Mouse (Mus musculus): Measurements from ENCODE around the gene Sh3bp4. TPM values are rescaled to one million over a fixed set of nuclear protein-coding genes. Genes with fewer than 3 reads are reported as not detected.

Sh3bp4 gene
- polyA plus RNA-seq, 1 experiment from 2014 or later: 28.7 TPM

- no peaks in the 10 kb centered on the region for H3K27me3 ChIP-seq
- 13% methylated on average over 14 of the region's 14 CpGs for WGBS
- H3K27ac ChIP-seq: peak overlapping the region; percentile 75
- H3K4me2 ChIP-seq: peak overlapping the region; percentile 84
- peaks cover 51% of the 10 kb centered on the region for H3K4me1 ChIP-seq
- 0 out of 2 replicates have a peak, but pooled peaks cover 3% of the 10 kb centered on the region for H3K36me3 ChIP-seq
- ATAC-seq (replicated peaks; ENCODE audit: low FRiP score): no peak
- H3K9ac ChIP-seq: peak overlapping the region; percentile 90
- no peaks in the 10 kb centered on the region for H3K9me3 ChIP-seq (replicated peaks)
- H3K4me3 ChIP-seq (replicated peaks): peak overlapping the region; percentile 70
These were observed 2.2 kb downstream of the Sh3bp4 start for GRCm38 (mm10) chr1:89072143-89072990.

DNA sequence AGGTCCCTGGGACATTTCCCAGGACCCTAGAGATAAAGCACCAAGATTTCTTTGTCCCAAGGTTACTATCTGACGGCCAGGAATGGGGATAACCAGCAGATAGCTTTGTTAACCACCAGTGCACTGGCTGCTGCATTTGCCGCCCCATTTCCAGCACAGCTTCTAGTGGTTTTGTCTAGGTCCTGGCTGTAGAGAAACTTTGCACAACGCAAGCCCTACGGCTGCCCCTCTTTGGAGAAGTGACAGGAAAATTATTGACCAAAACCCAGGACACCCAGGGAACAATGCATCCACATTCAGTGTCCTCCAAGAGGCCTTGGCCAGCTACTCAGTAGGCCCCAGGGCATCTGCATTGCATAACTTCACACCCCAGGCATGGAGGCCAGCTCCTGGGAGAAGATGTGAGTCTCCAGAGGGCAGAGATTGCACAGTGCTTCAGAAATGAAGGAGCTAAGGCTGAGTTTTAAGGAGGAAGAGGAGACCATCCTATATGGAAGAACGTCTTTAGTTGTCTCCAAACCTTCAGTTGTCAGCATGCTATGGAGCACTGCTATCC, 3.2 kb downstream of the Sh3bp4 start:
- Histone ChIP-seq H3K9me3 (replicated peaks) (no peaks in the 10 kb centered on the region), H3K27me3 (no peaks in the 10 kb centered on the region), H3K9ac (no peak overlapping the region), H3K4me3 (replicated peaks) (no peak overlapping the region), H3K27ac (no peak overlapping the region), H3K36me3 (0 out of 2 replicates have a peak, but pooled peaks cover 3% of the 10 kb centered on the region), H3K4me2 (peak overlapping the region; percentile 84; the same call in 1 of the 2 replicates), H3K4me1 (peaks cover 53% of the 10 kb centered on the region)
- ATAC-seq (replicated peaks; ENCODE audit: low FRiP score): no peak
- 90% methylated on average over 5 of the region's 5 CpGs for WGBS

DNA sequence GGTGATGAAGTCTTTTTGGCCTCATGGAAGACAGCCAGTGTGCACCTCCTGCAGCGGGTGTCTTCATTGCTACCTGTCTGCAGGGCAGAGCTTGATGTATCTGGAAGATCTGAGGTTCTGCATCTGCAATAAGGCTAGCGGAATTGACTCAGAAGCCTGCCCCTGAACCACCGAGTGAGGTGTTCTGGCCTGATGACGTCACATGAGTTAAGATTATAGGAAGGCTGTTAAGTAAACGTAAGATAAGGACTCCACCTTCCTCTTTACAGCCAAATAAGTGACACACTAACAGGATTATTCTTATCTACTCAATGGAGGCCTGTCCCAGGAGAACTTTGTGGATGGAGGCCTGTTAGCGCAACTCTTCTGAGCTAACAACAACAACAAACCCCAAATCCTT, 4.5 kb downstream of the Sh3bp4 start:
- no peak overlapping the region for H3K9ac ChIP-seq
- H3K4me3 ChIP-seq (replicated peaks): no peak overlapping the region
- H3K4me1 ChIP-seq: peaks cover 53% of the 10 kb centered on the region
- H3K36me3 ChIP-seq: 0 out of 2 replicates have a peak, but pooled peaks cover 3% of the 10 kb centered on the region
- H3K27ac ChIP-seq: no peak overlapping the region
- H3K27me3 ChIP-seq: no peaks in the 10 kb centered on the region
- WGBS: 72% methylated on average over 6 of the region's 6 CpGs
- no peaks in the 10 kb centered on the region for H3K9me3 ChIP-seq (replicated peaks)
- H3K4me2 ChIP-seq: no peak overlapping the region
- ATAC-seq (replicated peaks; ENCODE audit: low FRiP score): no peak

DNA sequence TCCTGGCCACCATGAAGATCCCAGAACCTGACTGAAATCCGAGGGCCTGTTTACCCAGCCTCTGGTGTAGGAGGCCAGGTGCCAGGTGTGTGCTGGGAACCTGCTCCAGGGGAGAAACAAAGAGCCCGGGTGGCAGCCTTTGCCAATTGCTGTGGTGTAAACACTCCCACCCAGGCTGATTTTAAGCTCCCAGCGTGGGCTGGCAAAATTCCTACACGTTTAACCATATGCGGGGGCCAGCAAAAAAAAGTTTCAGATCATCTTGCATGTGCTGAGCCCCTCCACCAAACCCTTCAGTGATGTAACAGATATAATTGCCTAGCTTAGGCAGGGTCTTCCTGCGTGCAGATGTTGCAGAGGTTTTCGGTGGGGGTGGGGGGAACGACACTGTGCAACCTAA, 4.9 kb downstream of the Sh3bp4 start:
- Histone ChIP-seq H3K4me2 (no peak overlapping the region), H3K4me1 (peaks cover 56% of the 10 kb centered on the region), H3K9ac (no peak overlapping the region), H3K9me3 (replicated peaks) (no peaks in the 10 kb centered on the region), H3K27me3 (no peaks in the 10 kb centered on the region), H3K36me3 (0 out of 2 replicates have a peak, but pooled peaks cover 3% of the 10 kb centered on the region), H3K4me3 (replicated peaks) (no peak overlapping the region), H3K27ac (no peak overlapping the region)
- 65% methylated on average over 8 of the region's 8 CpGs for WGBS
- ATAC-seq (replicated peaks; ENCODE audit: low FRiP score): no peak

- WGBS: 88% methylated on average over 9 of the region's 9 CpGs
- H3K4me1 ChIP-seq: peaks cover 64% of the 10 kb centered on the region
- H3K9me3 ChIP-seq (replicated peaks): no peaks in the 10 kb centered on the region
These were observed 6.6 kb downstream of the Sh3bp4 start for GRCm38 (mm10) chr1:89076777-89077176.

DNA sequence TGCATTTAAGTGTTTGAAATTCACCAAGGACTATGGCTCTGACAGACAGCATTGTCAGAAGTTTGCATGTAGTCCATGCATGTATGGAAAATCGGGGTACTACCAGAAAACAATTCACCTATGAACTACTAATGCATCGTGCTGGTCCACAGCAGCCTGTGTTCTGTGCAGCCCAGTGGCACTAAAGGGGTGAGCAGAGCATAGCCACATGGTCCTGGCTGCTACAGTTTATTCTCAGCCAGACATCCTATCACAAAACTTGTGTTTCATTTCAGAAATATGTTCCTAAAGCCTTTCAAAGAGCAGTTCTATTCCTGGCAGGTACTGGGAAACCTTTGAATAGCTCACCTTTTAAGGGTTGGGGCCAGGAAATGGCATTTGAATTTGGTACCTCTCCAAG, 8.0 kb downstream of the Sh3bp4 start:
- Histone ChIP-seq H3K4me3 (replicated peaks) (no peak overlapping the region), H3K4me1 (peaks cover 65% of the 10 kb centered on the region), H3K9me3 (replicated peaks) (no peaks in the 10 kb centered on the region), H3K27me3 (no peaks in the 10 kb centered on the region), H3K9ac (no peak overlapping the region), H3K4me2 (no peak overlapping the region), H3K27ac (no peak overlapping the region), H3K36me3 (0 out of 2 replicates have a peak, but pooled peaks cover 3% of the 10 kb centered on the region)
- no peak for ATAC-seq (replicated peaks; ENCODE audit: low FRiP score)
- 83% methylated on average over 2 of the region's 2 CpGs for WGBS

More at GRCm38 (mm10) chr1:89076777-89077176, 6.6 kb downstream of the Sh3bp4 start:
- Histone ChIP-seq H3K27me3 (no peaks in the 10 kb centered on the region), H3K36me3 (0 out of 2 replicates have a peak, but pooled peaks cover 3% of the 10 kb centered on the region), H3K4me2 (no peak overlapping the region), H3K9ac (no peak overlapping the region), H3K27ac (no peak overlapping the region), H3K4me3 (replicated peaks) (no peak overlapping the region)
- ATAC-seq (replicated peaks; ENCODE audit: low FRiP score): no peak

DNA sequence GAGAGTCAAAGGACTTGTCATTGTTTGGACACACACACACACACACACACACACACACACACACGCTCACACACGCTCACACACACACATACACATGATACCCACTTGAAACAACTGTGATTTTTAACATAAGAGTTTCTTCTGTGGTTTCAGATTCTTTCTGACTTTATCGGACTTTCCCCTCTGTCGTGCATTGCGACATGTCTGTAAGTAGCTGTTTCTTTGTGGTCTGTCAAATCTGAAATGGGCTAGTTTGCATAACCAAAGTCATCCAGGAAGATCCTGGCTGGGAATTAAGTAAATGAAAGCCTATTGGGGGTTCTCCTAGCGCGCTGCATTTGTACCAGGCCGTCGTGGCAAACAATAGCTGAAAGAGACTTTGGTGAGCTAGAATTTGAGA, 8.5 kb downstream of the Sh3bp4 start:
- 66% methylated on average over 9 of the region's 9 CpGs for WGBS
- no peak overlapping the region for H3K9ac ChIP-seq
- H3K27me3 ChIP-seq: no peaks in the 10 kb centered on the region
- no peak overlapping the region for H3K27ac ChIP-seq
- H3K36me3 ChIP-seq: 0 out of 2 replicates have a peak, but pooled peaks cover under 1% of the 10 kb centered on the region
- H3K4me2 ChIP-seq: no peak overlapping the region
- no peak for ATAC-seq (replicated peaks; ENCODE audit: low FRiP score)
- H3K4me1 ChIP-seq: peaks cover 64% of the 10 kb centered on the region
- H3K9me3 ChIP-seq (replicated peaks): no peaks in the 10 kb centered on the region
- H3K4me3 ChIP-seq (replicated peaks): no peak overlapping the region

GRCm38 (mm10) chr1:89079239-89079638, 9.0 kb downstream of the Sh3bp4 start:
- Histone ChIP-seq H3K4me1 (peaks cover 60% of the 10 kb centered on the region), H3K4me3 (replicated peaks) (no peak overlapping the region), H3K27ac (no peak overlapping the region), H3K9ac (no peak overlapping the region), H3K36me3 (no peaks in the 10 kb centered on the region), H3K9me3 (replicated peaks) (no peaks in the 10 kb centered on the region), H3K27me3 (no peaks in the 10 kb centered on the region), H3K4me2 (no peak overlapping the region)
- ATAC-seq (replicated peaks; ENCODE audit: low FRiP score): no peak
- 61% methylated on average over 2 of the region's 2 CpGs for WGBS

DNA sequence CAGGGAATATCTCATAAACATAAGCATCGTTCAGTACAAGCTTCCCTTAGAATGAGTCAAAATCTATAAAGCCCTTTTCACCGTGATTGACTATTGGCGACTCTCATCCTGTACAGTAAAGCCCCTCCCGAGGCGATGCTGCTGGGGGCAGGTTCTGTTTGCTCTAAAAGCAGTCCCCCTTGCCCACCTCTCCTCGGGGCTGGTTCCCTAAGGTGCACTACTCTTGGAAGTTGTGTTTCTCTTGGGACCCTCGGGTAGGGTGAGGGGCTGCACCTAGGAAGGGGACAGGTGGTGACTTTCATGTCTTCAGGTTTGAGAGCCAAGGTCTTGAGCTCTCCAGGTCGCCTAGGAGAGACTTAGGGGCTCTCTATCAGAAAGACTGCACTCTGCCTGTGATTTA, 10.2 kb downstream of the Sh3bp4 start:
- 68% methylated on average over 8 of the region's 8 CpGs for WGBS
- H3K27me3 ChIP-seq: no peaks in the 10 kb centered on the region
- no peak overlapping the region for H3K9ac ChIP-seq
- H3K9me3 ChIP-seq (replicated peaks): no peaks in the 10 kb centered on the region
- 0 out of 2 replicates have a peak, but pooled peaks cover 2% of the 10 kb centered on the region for H3K36me3 ChIP-seq
- H3K27ac ChIP-seq: 0 out of 2 replicates have a peak overlapping the region, but pooled peaks have one; percentile 2
- H3K4me1 ChIP-seq: peaks cover 54% of the 10 kb centered on the region
- no peak overlapping the region for H3K4me3 ChIP-seq (replicated peaks)
- H3K4me2 ChIP-seq: 0 out of 2 replicates have a peak overlapping the region, but pooled peaks have one; percentile 0
- ATAC-seq (replicated peaks; ENCODE audit: low FRiP score): no peak

GRCm38 (mm10) chr1:89080795-89081194, 10.6 kb downstream of the Sh3bp4 start:
- Histone ChIP-seq H3K27me3 (no peaks in the 10 kb centered on the region), H3K4me2 (0 out of 2 replicates have a peak overlapping the region, but pooled peaks have one; percentile 0), H3K4me3 (replicated peaks) (no peak overlapping the region), H3K36me3 (0 out of 2 replicates have a peak, but pooled peaks cover 2% of the 10 kb centered on the region), H3K4me1 (peaks cover 56% of the 10 kb centered on the region), H3K9me3 (replicated peaks) (no peaks in the 10 kb centered on the region), H3K9ac (no peak overlapping the region), H3K27ac (0 out of 2 replicates have a peak overlapping the region, but pooled peaks have one; percentile 2)
- no peak for ATAC-seq (replicated peaks; ENCODE audit: low FRiP score)
- WGBS: 35% methylated on average over 5 of the region's 5 CpGs

DNA sequence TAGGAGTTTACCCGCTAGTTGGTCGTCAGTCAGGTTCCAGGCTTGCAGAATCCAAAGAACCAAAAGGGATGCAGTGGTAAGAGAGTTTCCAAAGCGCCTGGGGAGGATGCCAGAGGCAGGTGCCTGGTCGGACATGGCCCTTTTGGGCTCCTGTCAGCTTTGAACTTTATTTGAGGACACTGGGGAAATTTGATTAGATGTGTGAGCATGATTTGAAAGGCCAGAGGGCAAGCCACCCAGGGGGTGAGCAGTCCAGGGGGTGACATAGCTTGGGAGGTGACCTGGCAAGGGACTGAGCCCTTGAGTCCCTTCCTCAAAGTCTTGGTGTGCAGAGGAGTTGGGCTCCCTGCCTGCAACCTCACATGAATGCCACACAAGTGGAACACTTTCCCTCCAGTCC, 11.2 kb downstream of the Sh3bp4 start:
- Histone ChIP-seq H3K4me2 (no peak overlapping the region), H3K27ac (no peak overlapping the region), H3K27me3 (no peaks in the 10 kb centered on the region), H3K4me1 (peaks cover 62% of the 10 kb centered on the region), H3K9me3 (replicated peaks) (no peaks in the 10 kb centered on the region), H3K9ac (no peak overlapping the region), H3K36me3 (0 out of 2 replicates have a peak, but pooled peaks cover 2% of the 10 kb centered on the region), H3K4me3 (replicated peaks) (no peak overlapping the region)
- ATAC-seq (replicated peaks; ENCODE audit: low FRiP score): no peak
- WGBS: 58% methylated on average over 4 of the region's 4 CpGs
